Mouse (Mus musculus): ENCODE results near the gene Rnf208.
A peak's percentile ranks its signal among the peaks of the same experiment; 100 is the strongest.

Gene Rnf208

GRCm38 (mm10) chr2:25217666-25218065 is 24.4 kb upstream of the Rnf208 start:
- peaks cover 9% of the 10 kb centered on the region for H3K27me3 ChIP-seq (ENCODE audit: insufficient read depth, low read length)
- no peak overlapping the region for H3K4me3 ChIP-seq (replicated peaks; ENCODE audit: low read length)
- H3K4me1 ChIP-seq (replicated peaks; ENCODE audit: low read depth, low read length): peaks cover 47% of the 10 kb centered on the region
- no peaks in the 10 kb centered on the region for H3K9me3 ChIP-seq (ENCODE audit: low read length)
- TF ChIP-seq POU5F1 (IDR thresholded peaks at IDR 0.05; ENCODE audit: borderline replicate concordance, low read length): no peak
- no peak for TF ChIP-seq CTCF (conservative IDR thresholded peaks at IDR 0.05; ENCODE audit: low read length)
- TF ChIP-seq NANOG (IDR thresholded peaks at IDR 0.05; ENCODE audit: borderline replicate concordance, low read length): no peak
- peaks cover 20% of the 10 kb centered on the region for H3K36me3 ChIP-seq (ENCODE audit: insufficient read depth, low read length)

- peaks cover 6% of the 10 kb centered on the region for H3K27me3 ChIP-seq (ENCODE audit: insufficient read depth, low read length)
- TF ChIP-seq POU5F1 (IDR thresholded peaks at IDR 0.05; ENCODE audit: borderline replicate concordance, low read length) (no peak), NANOG (IDR thresholded peaks at IDR 0.05; ENCODE audit: borderline replicate concordance, low read length) (no peak), CTCF (conservative IDR thresholded peaks at IDR 0.05; ENCODE audit: low read length) (no peak)
- H3K4me1 ChIP-seq (replicated peaks; ENCODE audit: low read depth, low read length): peaks cover 42% of the 10 kb centered on the region
- no peak within 1 kb of the TSS for H3K4me3 ChIP-seq (replicated peaks; ENCODE audit: low read length)
- no peaks in the 10 kb centered on the region for H3K9me3 ChIP-seq (ENCODE audit: low read length)
- H3K36me3 ChIP-seq (ENCODE audit: insufficient read depth, low read length): peaks cover 28% of the 10 kb centered on the region
Observed at GRCm38 (mm10) chr2:25218445-25218844, 23.6 kb upstream of the Rnf208 start, which contains the start of gene Fam166a. Fam166a (plus strand) TSS chr2:25218745.

GRCm38 (mm10) chr2:25221331-25221772 is 20.7 kb upstream of the Rnf208 start:
- H3K4me1 ChIP-seq (replicated peaks; ENCODE audit: low read depth, low read length): peaks cover 43% of the 10 kb centered on the region

GRCm38 (mm10) chr2:25223681-25224491 is 18.2 kb upstream of the Rnf208 start:
- no peaks in the 10 kb centered on the region for H3K9me3 ChIP-seq (ENCODE audit: low read length)
- no peaks in the 10 kb centered on the region for H3K27me3 ChIP-seq (ENCODE audit: insufficient read depth, low read length)
- H3K4me3 ChIP-seq (replicated peaks; ENCODE audit: low read length): peak overlapping the region; percentile 99
- peaks cover 67% of the 10 kb centered on the region for H3K4me1 ChIP-seq (replicated peaks; ENCODE audit: low read depth, low read length)
- TF ChIP-seq POU5F1 (IDR thresholded peaks at IDR 0.05; ENCODE audit: borderline replicate concordance, low read length): no peak
- TF ChIP-seq CTCF (conservative IDR thresholded peaks at IDR 0.05; ENCODE audit: low read length): no peak
- TF ChIP-seq NANOG (IDR thresholded peaks at IDR 0.05; ENCODE audit: borderline replicate concordance, low read length): no peak
- peaks cover 33% of the 10 kb centered on the region for H3K36me3 ChIP-seq (ENCODE audit: insufficient read depth, low read length)

More at GRCm38 (mm10) chr2:25221331-25221772, 20.7 kb upstream of the Rnf208 start:
- Histone ChIP-seq H3K36me3 (ENCODE audit: insufficient read depth, low read length) (peaks cover 33% of the 10 kb centered on the region), H3K27me3 (ENCODE audit: insufficient read depth, low read length) (peaks cover 6% of the 10 kb centered on the region), H3K9me3 (ENCODE audit: low read length) (no peaks in the 10 kb centered on the region), H3K4me3 (replicated peaks; ENCODE audit: low read length) (peak overlapping the region; percentile 99)
- TF ChIP-seq CTCF (conservative IDR thresholded peaks at IDR 0.05; ENCODE audit: low read length): no peak
- TF ChIP-seq NANOG (IDR thresholded peaks at IDR 0.05; ENCODE audit: borderline replicate concordance, low read length): no peak
- TF ChIP-seq POU5F1 (IDR thresholded peaks at IDR 0.05; ENCODE audit: borderline replicate concordance, low read length): no peak

DNA sequence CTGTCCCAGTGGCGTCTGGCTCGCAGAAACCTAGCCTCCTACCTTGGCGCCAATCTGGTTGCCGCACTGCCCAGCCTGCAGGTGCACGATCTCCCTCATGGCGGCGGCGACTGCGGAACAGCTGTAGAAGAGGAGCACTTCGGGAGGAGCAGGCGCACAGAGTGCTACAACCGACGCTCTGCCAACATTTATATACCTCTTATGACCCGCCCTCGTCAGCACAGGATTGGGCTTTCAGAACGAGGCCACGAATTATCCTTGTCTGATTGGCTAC is 17.6 kb upstream of the Rnf208 start, which contains the start of gene Tubb4b:
TSS of gene Tubb4b (minus strand) at position 211 of the 274 bp plus-strand sequence.
- TF ChIP-seq POU5F1 (IDR thresholded peaks at IDR 0.05; ENCODE audit: borderline replicate concordance, low read length) (no peak), CTCF (conservative IDR thresholded peaks at IDR 0.05; ENCODE audit: low read length) (no peak), NANOG (IDR thresholded peaks at IDR 0.05; ENCODE audit: borderline replicate concordance, low read length) (no peak)
- H3K4me1 ChIP-seq (replicated peaks; ENCODE audit: low read depth, low read length): peaks cover 73% of the 10 kb centered on the region
- peaks cover 33% of the 10 kb centered on the region for H3K36me3 ChIP-seq (ENCODE audit: insufficient read depth, low read length)
- no peaks in the 10 kb centered on the region for H3K9me3 ChIP-seq (ENCODE audit: low read length)
- H3K27me3 ChIP-seq (ENCODE audit: insufficient read depth, low read length): no peaks in the 10 kb centered on the region
- H3K4me3 ChIP-seq (replicated peaks; ENCODE audit: low read length): peak within 1 kb of the TSS; percentile 99

GRCm38 (mm10) chr2:25224766-25225752 is 17.0 kb upstream of the Rnf208 start:
- Histone ChIP-seq H3K4me1 (replicated peaks; ENCODE audit: low read depth, low read length) (peaks cover 72% of the 10 kb centered on the region), H3K4me3 (replicated peaks; ENCODE audit: low read length) (peak overlapping the region; percentile 81), H3K9me3 (ENCODE audit: low read length) (no peaks in the 10 kb centered on the region), H3K27me3 (ENCODE audit: insufficient read depth, low read length) (no peaks in the 10 kb centered on the region), H3K36me3 (ENCODE audit: insufficient read depth, low read length) (peaks cover 33% of the 10 kb centered on the region)
- TF ChIP-seq NANOG (IDR thresholded peaks at IDR 0.05; ENCODE audit: borderline replicate concordance, low read length) (peak; percentile 62; the same call in 1 of the 2 replicates), CTCF (conservative IDR thresholded peaks at IDR 0.05; ENCODE audit: low read length) (no peak)

GRCm38 (mm10) chr2:25225811-25226379 is 16.2 kb upstream of the Rnf208 start:
- H3K4me1 ChIP-seq (replicated peaks; ENCODE audit: low read depth, low read length): peaks cover 72% of the 10 kb centered on the region

GRCm38 (mm10) chr2:25226864-25227263 is 15.2 kb upstream of the Rnf208 start:
- Histone ChIP-seq H3K36me3 (ENCODE audit: insufficient read depth, low read length) (peaks cover 22% of the 10 kb centered on the region), H3K9me3 (ENCODE audit: low read length) (no peaks in the 10 kb centered on the region), H3K27me3 (ENCODE audit: insufficient read depth, low read length) (no peaks in the 10 kb centered on the region), H3K4me1 (replicated peaks; ENCODE audit: low read depth, low read length) (peaks cover 72% of the 10 kb centered on the region), H3K4me3 (replicated peaks; ENCODE audit: low read length) (no peak overlapping the region)
- TF ChIP-seq CTCF (conservative IDR thresholded peaks at IDR 0.05; ENCODE audit: low read length) (no peak), NANOG (IDR thresholded peaks at IDR 0.05; ENCODE audit: borderline replicate concordance, low read length) (no peak), POU5F1 (IDR thresholded peaks at IDR 0.05; ENCODE audit: borderline replicate concordance, low read length) (no peak)

More at GRCm38 (mm10) chr2:25225811-25226379, 16.2 kb upstream of the Rnf208 start:
- no peak for TF ChIP-seq NANOG (IDR thresholded peaks at IDR 0.05; ENCODE audit: borderline replicate concordance, low read length)
- no peak for TF ChIP-seq CTCF (conservative IDR thresholded peaks at IDR 0.05; ENCODE audit: low read length)
- no peak for TF ChIP-seq POU5F1 (IDR thresholded peaks at IDR 0.05; ENCODE audit: borderline replicate concordance, low read length)
- Histone ChIP-seq H3K27me3 (ENCODE audit: insufficient read depth, low read length) (no peaks in the 10 kb centered on the region), H3K4me3 (replicated peaks; ENCODE audit: low read length) (peak overlapping the region; percentile 81), H3K36me3 (ENCODE audit: insufficient read depth, low read length) (peaks cover 31% of the 10 kb centered on the region), H3K9me3 (ENCODE audit: low read length) (no peaks in the 10 kb centered on the region)

Measured in E14TG2a.4 (cell line).